Mouse (Mus musculus): ENCODE results near the gene Ppp1r1b. TPM values are rescaled to one million over a fixed set of nuclear protein-coding genes. Genes with fewer than 3 reads are reported as not detected.

Gene Ppp1r1b
- total RNA-seq, 2 experiments from 2014 or later: not detected

DNA sequence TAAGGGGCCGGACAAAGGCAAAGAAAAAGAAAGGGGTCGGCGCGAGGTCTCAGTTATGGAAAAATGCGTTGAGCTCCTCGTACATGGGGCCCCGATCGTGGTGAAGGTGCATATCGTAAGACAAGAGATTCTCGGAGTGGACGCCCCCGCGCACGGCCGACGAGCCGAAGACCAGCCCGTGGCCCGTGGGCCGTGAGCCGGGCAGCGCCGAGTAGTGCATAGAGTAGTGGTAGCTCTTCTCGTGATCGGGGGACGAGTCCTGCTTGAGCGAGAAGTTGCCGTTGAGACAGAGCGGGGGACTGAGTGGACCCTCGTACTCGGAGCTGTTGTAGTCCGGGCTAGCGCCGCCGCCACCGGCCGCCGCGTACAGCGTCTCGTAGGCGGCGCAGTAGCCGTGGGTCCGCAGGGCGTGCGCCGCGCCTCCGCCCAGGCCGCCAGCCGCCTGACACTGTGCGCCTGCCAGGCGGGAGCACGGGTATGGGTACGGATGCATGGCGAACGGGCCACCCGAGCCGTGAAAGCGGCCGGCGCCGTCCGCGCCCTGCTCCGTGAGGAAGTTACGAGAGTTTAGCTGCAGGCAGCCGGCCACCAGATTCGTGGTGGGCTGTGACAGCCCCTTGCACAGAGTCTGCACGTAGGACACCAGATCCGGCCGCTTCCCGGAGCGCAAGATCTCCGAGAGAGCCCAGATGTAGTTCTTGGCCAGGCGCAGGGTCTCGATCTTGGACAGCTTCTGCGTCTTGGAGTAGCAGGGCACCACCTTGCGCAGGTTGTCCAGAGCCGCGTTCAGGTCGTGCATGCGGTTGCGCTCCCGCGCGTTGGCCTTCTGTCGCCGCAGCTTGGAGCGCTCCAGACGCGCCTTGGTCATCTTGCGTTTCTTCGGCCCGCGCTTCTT is 20.8 kb upstream of the Ppp1r1b start:
- ATAC-seq (replicated peaks; ENCODE audit: poor library complexity, severe bottlenecking): peak; percentile 41

DNA sequence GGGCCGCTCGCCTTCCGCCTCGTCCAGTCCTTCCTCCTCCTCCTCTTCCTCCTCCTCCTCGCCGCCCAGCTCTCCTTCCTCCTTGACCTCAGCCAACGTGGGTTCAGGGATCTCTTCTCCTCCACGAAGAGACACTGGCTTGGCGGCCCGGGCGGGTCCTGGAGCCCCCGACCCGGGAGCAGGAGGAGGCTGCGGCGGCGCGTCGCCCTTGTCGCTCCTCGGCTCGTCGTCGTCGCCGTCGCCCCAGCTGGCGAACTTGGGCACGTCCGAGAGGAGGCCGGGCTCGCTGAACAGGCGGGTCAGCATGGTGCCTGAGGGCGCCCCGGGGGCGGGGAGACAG is 20.2 kb upstream of the Ppp1r1b start:
- 0 out of 2 replicates have a peak, but pooled peaks have one; percentile 4 for ATAC-seq (replicated peaks; ENCODE audit: poor library complexity, severe bottlenecking)

DNA sequence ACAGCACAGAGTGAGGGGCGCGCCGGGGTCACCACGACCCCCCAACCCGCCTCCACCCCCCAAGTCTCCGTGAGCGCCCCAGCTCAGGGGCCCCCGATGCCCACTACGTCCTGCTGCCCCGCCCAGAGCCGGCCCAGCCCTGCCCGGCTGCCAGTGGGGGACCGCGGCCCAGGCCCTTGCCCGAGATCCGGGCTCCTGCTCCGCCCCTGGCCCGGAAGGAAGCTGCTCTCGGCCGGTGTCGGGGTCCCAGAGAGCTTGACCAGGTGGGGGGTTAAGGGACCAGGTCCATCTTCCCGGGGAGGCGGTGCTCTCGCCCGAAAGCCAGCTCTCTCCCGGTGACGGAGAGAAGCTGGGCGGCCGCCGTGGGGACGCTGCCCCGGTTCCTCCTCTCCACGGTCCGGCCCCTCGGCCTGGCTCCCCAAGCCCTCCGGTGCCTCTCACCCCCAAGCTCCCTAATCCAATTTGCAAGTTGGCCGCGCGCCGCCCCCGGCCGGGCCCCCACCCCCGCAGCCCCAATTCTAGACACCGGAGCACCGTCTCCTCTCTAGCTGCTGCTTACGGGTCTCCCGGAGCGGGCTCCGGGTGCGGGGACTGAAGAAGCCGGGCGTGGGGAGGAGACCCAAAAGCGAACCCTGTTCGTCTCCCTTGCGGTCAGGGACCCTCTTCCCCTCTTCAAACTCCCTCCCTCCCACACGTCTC is 19.7 kb upstream of the Ppp1r1b start:
- no peak for ATAC-seq (replicated peaks; ENCODE audit: poor library complexity, severe bottlenecking)

GRCm38 (mm10) chr11:98329081-98329959 is 18.9 kb upstream of the Ppp1r1b start, which contains the start of gene Neurod2:
TSS of gene Neurod2 (minus strand) at chr11:98329648.
- no peak for ATAC-seq (replicated peaks; ENCODE audit: poor library complexity, severe bottlenecking)

DNA sequence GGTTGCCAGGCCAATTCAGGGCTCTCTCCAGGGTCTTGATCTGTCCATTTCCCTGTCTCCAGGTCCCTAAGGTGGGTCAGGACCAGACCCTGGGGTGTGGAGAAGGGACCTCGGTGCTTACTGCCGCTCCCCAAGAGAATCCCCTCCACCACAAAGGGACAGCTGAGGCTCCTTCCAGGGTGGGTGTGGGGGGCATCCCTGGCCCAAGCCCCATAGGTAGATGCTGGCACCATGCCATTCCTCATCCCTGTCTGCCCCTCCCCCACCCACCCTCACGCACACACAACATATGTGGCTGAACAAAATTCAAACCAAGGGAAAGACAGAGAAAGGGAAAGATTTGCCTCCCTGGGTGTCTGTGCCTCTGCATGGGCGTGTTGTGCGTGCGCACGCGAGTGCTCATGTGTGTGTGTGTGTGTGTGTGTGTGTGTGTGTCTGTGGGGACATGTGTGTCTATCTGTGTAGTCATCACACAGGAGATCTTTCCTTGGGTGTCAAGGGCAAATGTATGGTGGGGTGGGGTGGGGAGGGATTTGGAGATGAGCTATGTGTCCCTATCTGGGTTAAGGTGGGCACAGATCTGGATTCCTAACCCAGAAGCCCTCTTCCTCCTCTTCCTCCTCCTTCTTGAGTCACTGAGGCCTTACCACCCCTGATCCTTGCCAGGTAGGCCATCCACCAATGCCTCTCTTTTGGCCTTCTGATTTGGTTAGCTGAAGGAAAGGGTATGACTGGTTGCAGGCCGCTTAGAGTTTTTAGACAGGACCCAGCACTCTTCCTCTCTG is 18.1 kb upstream of the Ppp1r1b start:
- no peak for ATAC-seq (replicated peaks; ENCODE audit: poor library complexity, severe bottlenecking)

GRCm38 (mm10) chr11:98330745-98331204 is 17.4 kb upstream of the Ppp1r1b start:
- ATAC-seq (replicated peaks; ENCODE audit: poor library complexity, severe bottlenecking): no peak

- no peak for ATAC-seq (replicated peaks; ENCODE audit: poor library complexity, severe bottlenecking)
Measured at GRCm38 (mm10) chr11:98331401-98331800, 16.8 kb upstream of the Ppp1r1b start.

GRCm38 (mm10) chr11:98332186-98332585 is 16.0 kb upstream of the Ppp1r1b start:
- no peak for ATAC-seq (replicated peaks; ENCODE audit: poor library complexity, severe bottlenecking)

DNA sequence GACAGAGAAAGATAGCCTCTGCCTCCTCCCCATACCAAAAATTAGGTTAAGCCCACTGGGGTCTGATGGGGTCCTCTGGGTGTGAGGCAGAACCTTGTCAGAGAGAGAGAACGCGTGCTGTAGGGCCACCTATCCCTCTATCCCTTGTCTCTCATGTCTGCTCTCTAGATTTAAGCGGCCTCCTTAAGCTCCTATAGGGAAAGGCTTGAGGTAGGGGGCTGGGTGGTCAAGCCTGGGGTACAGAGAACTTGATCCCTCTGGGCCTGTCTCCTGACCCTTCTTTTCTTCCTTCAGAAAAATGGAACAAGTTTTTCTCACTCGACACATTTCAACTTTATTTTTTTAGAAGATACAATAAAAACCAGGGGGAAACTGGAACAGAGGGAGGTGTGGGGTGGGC is 15.4 kb upstream of the Ppp1r1b start:
- ATAC-seq (replicated peaks; ENCODE audit: poor library complexity, severe bottlenecking): no peak

DNA sequence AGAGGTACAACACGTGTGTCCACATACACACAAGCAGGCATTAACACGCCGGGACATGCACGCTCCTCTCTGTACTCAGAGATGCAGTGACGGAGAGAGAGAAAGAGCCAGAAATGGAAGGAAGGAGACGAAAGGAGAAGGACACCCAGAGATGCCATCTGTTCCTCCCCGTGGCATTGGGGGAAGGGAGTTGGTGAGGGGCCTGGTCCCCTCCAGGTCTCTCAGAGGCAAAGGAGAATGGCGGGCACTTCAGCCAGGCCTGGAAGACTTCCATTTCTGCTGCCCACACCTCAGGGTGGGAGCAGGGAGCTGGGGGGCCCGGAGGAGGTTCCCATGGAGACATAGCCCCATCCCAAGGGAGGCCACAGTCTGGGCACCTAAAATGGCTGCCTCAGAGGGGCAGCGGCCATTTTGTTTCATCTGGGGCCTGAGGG is 14.9 kb upstream of the Ppp1r1b start:
- no peak for ATAC-seq (replicated peaks; ENCODE audit: poor library complexity, severe bottlenecking)

GRCm38 (mm10) chr11:98333981-98334741 is 14.0 kb upstream of the Ppp1r1b start:
- no peak for ATAC-seq (replicated peaks; ENCODE audit: poor library complexity, severe bottlenecking)

DNA sequence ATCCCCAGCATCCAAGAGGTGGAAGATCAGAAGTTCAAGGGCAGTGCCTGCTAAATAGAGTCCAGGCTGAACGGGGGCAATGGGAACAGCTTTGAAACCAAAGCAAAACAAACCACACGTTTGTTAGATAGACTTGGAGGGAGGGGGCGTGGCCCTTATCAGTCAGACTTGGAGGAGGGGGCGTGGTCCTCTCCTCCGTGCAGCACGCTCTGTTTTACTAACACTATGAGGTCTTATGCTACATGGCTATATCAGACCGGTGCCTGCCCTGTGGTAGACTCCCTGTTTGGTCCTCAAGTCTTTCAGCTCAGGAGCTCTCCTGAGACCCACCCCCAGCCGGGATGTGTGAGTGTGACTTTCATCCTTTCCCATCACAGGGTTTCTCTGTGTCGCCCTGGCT is 13.0 kb upstream of the Ppp1r1b start:
- ATAC-seq (replicated peaks; ENCODE audit: poor library complexity, severe bottlenecking): no peak

GRCm38 (mm10) chr11:98336245-98337107 is 11.7 kb upstream of the Ppp1r1b start:
- ATAC-seq (replicated peaks; ENCODE audit: poor library complexity, severe bottlenecking): no peak

- no peak for ATAC-seq (replicated peaks; ENCODE audit: poor library complexity, severe bottlenecking)
Measured at GRCm38 (mm10) chr11:98338507-98338961, 9.7 kb upstream of the Ppp1r1b start.

DNA sequence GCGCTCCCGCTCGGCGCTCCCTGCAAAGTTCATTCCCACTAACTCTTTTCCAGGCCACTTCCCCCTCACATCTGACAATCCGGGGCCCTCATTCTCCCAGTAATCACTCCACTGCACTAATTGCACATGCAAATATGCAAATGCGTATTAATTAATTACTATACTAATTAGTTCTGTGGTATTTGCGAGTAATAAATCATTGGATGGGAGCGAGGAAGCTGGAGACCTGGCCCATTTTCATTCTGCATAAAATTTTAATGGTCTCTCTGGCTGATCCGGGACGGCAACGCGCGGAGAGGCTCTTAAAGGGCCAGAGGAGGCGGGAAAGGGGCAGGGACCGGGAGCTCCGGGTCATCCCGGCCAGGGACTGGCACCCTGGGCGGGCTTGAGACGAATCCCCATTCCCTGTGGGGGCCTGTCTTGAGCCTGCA is 9.1 kb upstream of the Ppp1r1b start:
- no peak for ATAC-seq (replicated peaks; ENCODE audit: poor library complexity, severe bottlenecking)

DNA sequence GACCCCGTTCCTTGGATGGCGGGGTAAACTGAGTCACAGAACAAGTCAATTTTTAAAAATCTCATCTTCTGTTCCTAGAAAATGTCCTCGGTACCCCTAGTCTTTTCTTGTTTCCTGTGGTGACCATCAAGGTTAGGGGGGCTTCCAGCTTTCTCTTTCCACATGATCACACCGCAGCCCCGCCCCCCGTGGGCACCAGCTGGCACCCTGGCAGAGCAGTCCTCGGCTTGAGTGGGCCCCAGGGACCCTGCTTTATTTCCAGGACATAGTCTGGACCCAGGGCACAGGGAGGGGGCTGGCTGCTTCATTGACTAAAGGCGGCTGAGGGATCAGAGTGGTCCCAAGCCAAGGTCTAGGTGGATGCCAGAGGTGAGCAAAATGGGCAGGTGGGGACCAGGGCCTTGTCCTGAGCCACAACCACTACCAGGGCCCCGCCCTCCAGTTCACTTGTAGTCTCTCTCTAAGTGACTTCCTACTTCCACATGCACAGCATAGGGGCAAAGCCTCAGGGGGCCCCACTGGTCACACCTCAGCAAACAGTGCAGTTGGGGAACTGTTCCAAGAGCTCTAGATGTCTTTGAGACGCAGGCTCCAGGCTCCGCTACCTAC is 8.4 kb upstream of the Ppp1r1b start:
- ATAC-seq (replicated peaks; ENCODE audit: poor library complexity, severe bottlenecking): no peak

DNA sequence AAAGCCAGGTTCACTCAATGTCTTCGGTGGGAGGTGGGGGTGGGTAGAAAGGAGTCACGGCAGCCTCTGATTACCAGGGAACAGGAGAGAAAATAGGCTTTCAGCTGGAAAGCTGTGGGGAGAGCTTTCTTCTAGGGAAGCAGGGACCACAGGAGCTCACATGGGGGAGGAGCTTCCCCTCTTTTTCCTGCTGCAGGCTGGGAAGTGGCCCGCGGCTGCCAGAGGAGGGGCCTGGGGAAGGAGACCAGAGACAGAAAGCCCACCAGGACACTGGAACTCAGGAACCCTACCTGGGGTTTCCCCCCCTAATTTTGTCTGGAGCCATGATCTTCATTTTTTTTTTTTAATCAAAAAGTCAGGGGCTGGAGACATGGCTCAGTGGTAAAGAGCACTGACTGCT is 7.6 kb upstream of the Ppp1r1b start:
- no peak for ATAC-seq (replicated peaks; ENCODE audit: poor library complexity, severe bottlenecking)
